Mouse (Mus musculus) forebrain, embryonic 12.5 days (tissue): ENCODE results near the gene Madcam1. TPM values are rescaled to one million over a fixed set of nuclear protein-coding genes. Genes with fewer than 3 reads are reported as not detected.
A peak's percentile ranks its signal among the peaks of the same experiment; 100 is the strongest.

ENCODE experiments used
- ATAC-seq: fragments of 200-750 bp; cut with Nextera tagmentation; 2 replicates; pipeline ENCODE4 v1.8.0; 2017; ENCODE audit warnings: moderate TSS enrichment; ENCODE audit not compliant: low FRiP score
- H3K27ac ChIP-seq: fragments of 300-500 bp; sonication (generic); 2 replicates; pipeline ENCODE4 v1.5.1; 2016; ENCODE audit warnings: mild to moderate bottlenecking
- H3K27me3 ChIP-seq: fragments of 300-500 bp; sonication (generic); 2 replicates; pipeline ENCODE4 v1.6.1; 2016; ENCODE audit warnings: mild to moderate bottlenecking
- H3K36me3 ChIP-seq: fragments of 300-500 bp; sonication (generic); replicated peaks from 2 replicates; pipeline ENCODE4 v1.6.1; 2016; ENCODE audit warnings: mild to moderate bottlenecking
- H3K4me1 ChIP-seq: fragments of 300-500 bp; sonication (generic); 2 replicates; pipeline ENCODE4 v1.6.1; 2016
- H3K4me2 ChIP-seq: fragments of 300-500 bp; sonication (generic); 2 replicates; pipeline ENCODE4 v1.6.1; 2016; ENCODE audit warnings: mild to moderate bottlenecking, moderate library complexity
- H3K4me3 ChIP-seq: fragments of 300-500 bp; sonication (generic); replicated peaks from 2 replicates; pipeline ENCODE4 v1.5.1; 2016; ENCODE audit warnings: mild to moderate bottlenecking
- H3K9ac ChIP-seq: fragments of 300-500 bp; sonication (generic); 2 replicates; pipeline ENCODE4 v1.6.1; 2016; ENCODE audit warnings: mild to moderate bottlenecking
- H3K9me3 ChIP-seq: fragments of 300-500 bp; sonication (generic); 2 replicates; pipeline ENCODE4 v1.6.1; 2016
- WGBS: fragments of 180-500 bp; shearing (Covaris S2); methylation state at CpG from one replicate; pipeline ENCODE4 v1.1.7; 2016; 5-methylcytosine and 5-hydroxymethylcytosine counted together
- polyA plus RNA-seq: library from polyadenylated mRNA; unstranded; fragments of >200 nt; fragmentation: Nextera tagmentation; extraction: Ambion mirVana; gene quantifications from 2 replicates; pipeline ENCODE4 v1.2.1, GENCODE M21; 2016

The Madcam1 gene
- polyA plus RNA-seq, 1 experiment from 2014 or later: 1.0 TPM

GRCm38 (mm10) chr10:79706406-79707094 lies 42.2 kb downstream of the Madcam1 start:
- peaks cover 43% of the 10 kb centered on the region for H3K36me3 ChIP-seq
- no peak overlapping the region for H3K27ac ChIP-seq
- H3K9ac ChIP-seq: peak overlapping the region; percentile 86
- peak overlapping the region; percentile 10; the same call in 1 of the 2 replicates for H3K4me3 ChIP-seq
- H3K9me3 ChIP-seq: no peaks in the 10 kb centered on the region
- H3K4me2 ChIP-seq: peak overlapping the region; percentile 81
- H3K4me1 ChIP-seq: peaks cover 33% of the 10 kb centered on the region
- no peak for ATAC-seq
- no peaks in the 10 kb centered on the region for H3K27me3 ChIP-seq
- WGBS: 86% methylated on average over 5 of the region's 5 CpGs

GRCm38 (mm10) chr10:79707162-79707561 lies 42.8 kb downstream of the Madcam1 start:
- Histone ChIP-seq H3K27me3 (no peaks in the 10 kb centered on the region), H3K36me3 (peaks cover 49% of the 10 kb centered on the region), H3K9me3 (no peaks in the 10 kb centered on the region), H3K9ac (0 out of 2 replicates have a peak overlapping the region, but pooled peaks have one; percentile 86), H3K4me1 (peaks cover 33% of the 10 kb centered on the region), H3K4me2 (0 out of 2 replicates have a peak overlapping the region, but pooled peaks have one; percentile 2), H3K4me3 (peak overlapping the region; percentile 10; the same call in 1 of the 2 replicates), H3K27ac (no peak overlapping the region)
- WGBS: 79% methylated on average over 1 of the region's 1 CpGs
- ATAC-seq: no peak

- Histone ChIP-seq H3K4me1 (peaks cover 33% of the 10 kb centered on the region), H3K4me3 (no peak overlapping the region), H3K36me3 (peaks cover 53% of the 10 kb centered on the region), H3K4me2 (no peak overlapping the region), H3K9me3 (no peaks in the 10 kb centered on the region), H3K27me3 (no peaks in the 10 kb centered on the region), H3K9ac (no peak overlapping the region; the same call in 1 of the 2 replicates), H3K27ac (no peak overlapping the region)
- no peak for ATAC-seq
- WGBS: 77% methylated on average over 4 of the region's 4 CpGs
Measured at GRCm38 (mm10) chr10:79707759-79708158, 43.4 kb downstream of the Madcam1 start.

GRCm38 (mm10) chr10:79708668-79709067 lies 44.3 kb downstream of the Madcam1 start:
- no peak overlapping the region for H3K27ac ChIP-seq
- no peaks in the 10 kb centered on the region for H3K27me3 ChIP-seq
- H3K4me3 ChIP-seq: no peak overlapping the region
- no peaks in the 10 kb centered on the region for H3K9me3 ChIP-seq
- H3K4me1 ChIP-seq: peaks cover 33% of the 10 kb centered on the region
- ATAC-seq: no peak
- no peak overlapping the region for H3K9ac ChIP-seq
- peaks cover 53% of the 10 kb centered on the region for H3K36me3 ChIP-seq
- 93% methylated on average over 21 of the region's 21 CpGs for WGBS
- no peak overlapping the region for H3K4me2 ChIP-seq

GRCm38 (mm10) chr10:79709307-79709706 lies 44.9 kb downstream of the Madcam1 start:
- H3K27ac ChIP-seq: no peak overlapping the region
- H3K9ac ChIP-seq: no peak overlapping the region
- peaks cover 33% of the 10 kb centered on the region for H3K4me1 ChIP-seq
- H3K27me3 ChIP-seq: peaks cover 5% of the 10 kb centered on the region; the same call in 1 of the 2 replicates
- H3K4me2 ChIP-seq: no peak overlapping the region
- no peak overlapping the region for H3K4me3 ChIP-seq
- no peak for ATAC-seq
- peaks cover 53% of the 10 kb centered on the region for H3K36me3 ChIP-seq
- no peaks in the 10 kb centered on the region for H3K9me3 ChIP-seq
- 84% methylated on average over 7 of the region's 7 CpGs for WGBS

- H3K27me3 ChIP-seq: peaks cover 33% of the 10 kb centered on the region
- no peak overlapping the region for H3K27ac ChIP-seq
- peaks cover 45% of the 10 kb centered on the region for H3K36me3 ChIP-seq
- no peaks in the 10 kb centered on the region for H3K9me3 ChIP-seq
- H3K9ac ChIP-seq: no peak overlapping the region
- WGBS: 80% methylated on average over 1 of the region's 1 CpGs
- H3K4me2 ChIP-seq: no peak overlapping the region
- ATAC-seq: no peak
- no peak overlapping the region for H3K4me3 ChIP-seq
- H3K4me1 ChIP-seq: peaks cover 16% of the 10 kb centered on the region
Measured at GRCm38 (mm10) chr10:79712029-79712428, 47.7 kb downstream of the Madcam1 start.

- peaks cover 39% of the 10 kb centered on the region for H3K27me3 ChIP-seq
- peaks cover 42% of the 10 kb centered on the region for H3K36me3 ChIP-seq
- no peak for ATAC-seq
- H3K4me2 ChIP-seq: no peak overlapping the region
- H3K4me3 ChIP-seq: no peak overlapping the region
- no peak overlapping the region for H3K9ac ChIP-seq
- H3K4me1 ChIP-seq: peaks cover 16% of the 10 kb centered on the region
- H3K9me3 ChIP-seq: no peaks in the 10 kb centered on the region
- 13% methylated on average over 4 of the region's 6 CpGs for WGBS
- H3K27ac ChIP-seq: peak overlapping the region; percentile 42; the same call in 1 of the 2 replicates
Measured at GRCm38 (mm10) chr10:79712499-79713126, 48.3 kb downstream of the Madcam1 start.

- ATAC-seq: no peak
- 33% methylated on average over 1 of the region's 1 CpGs for WGBS
- H3K4me1 ChIP-seq: peaks cover 16% of the 10 kb centered on the region
Measured at GRCm38 (mm10) chr10:79713163-79713562, 48.8 kb downstream of the Madcam1 start.

GRCm38 (mm10) chr10:79714996-79715395 lies 50.6 kb downstream of the Madcam1 start:
- H3K36me3 ChIP-seq: peaks cover 26% of the 10 kb centered on the region
- no peaks in the 10 kb centered on the region for H3K9me3 ChIP-seq
- H3K9ac ChIP-seq: no peak overlapping the region
- H3K27ac ChIP-seq: no peak overlapping the region
- H3K4me1 ChIP-seq: peaks cover 16% of the 10 kb centered on the region
- peaks cover 62% of the 10 kb centered on the region for H3K27me3 ChIP-seq
- H3K4me3 ChIP-seq: no peak overlapping the region
- WGBS: 72% methylated on average over 4 of the region's 4 CpGs
- no peak overlapping the region for H3K4me2 ChIP-seq
- no peak for ATAC-seq

More at GRCm38 (mm10) chr10:79713163-79713562, 48.8 kb downstream of the Madcam1 start:
- H3K9ac ChIP-seq: no peak overlapping the region
- H3K27me3 ChIP-seq: peaks cover 44% of the 10 kb centered on the region
- no peak overlapping the region for H3K4me3 ChIP-seq
- no peaks in the 10 kb centered on the region for H3K9me3 ChIP-seq
- no peak overlapping the region; the same call in 1 of the 2 replicates for H3K27ac ChIP-seq
- peaks cover 42% of the 10 kb centered on the region for H3K36me3 ChIP-seq
- H3K4me2 ChIP-seq: no peak overlapping the region

GRCm38 (mm10) chr10:79716254-79716987 lies 52.1 kb downstream of the Madcam1 start, which contains the start of gene Hcn2:
Hcn2 (plus strand) TSS chr10:79716634.
- Histone ChIP-seq H3K36me3 (peaks cover 12% of the 10 kb centered on the region), H3K9me3 (no peaks in the 10 kb centered on the region), H3K4me3 (peak within 1 kb of the TSS; percentile 63), H3K27me3 (peaks cover 71% of the 10 kb centered on the region), H3K9ac (peak within 1 kb of the TSS; percentile 68), H3K27ac (no peak within 1 kb of the TSS), H3K4me1 (peaks cover 16% of the 10 kb centered on the region), H3K4me2 (peak within 1 kb of the TSS; percentile 93)
- ATAC-seq: peak; percentile 73
- 2% methylated on average over 37 of the region's 91 CpGs for WGBS

- Histone ChIP-seq H3K9ac (peak overlapping the region; percentile 68), H3K9me3 (no peaks in the 10 kb centered on the region), H3K4me2 (peak overlapping the region; percentile 93), H3K27me3 (peaks cover 71% of the 10 kb centered on the region), H3K27ac (no peak overlapping the region), H3K4me3 (peak overlapping the region; percentile 63), H3K4me1 (peaks cover 16% of the 10 kb centered on the region), H3K36me3 (peaks cover 6% of the 10 kb centered on the region; the same call in 1 of the 2 replicates)
- ATAC-seq: peak; percentile 37
- 1% methylated on average over 41 of the region's 44 CpGs for WGBS
Measured at GRCm38 (mm10) chr10:79716988-79717355, 52.6 kb downstream of the Madcam1 start.
